Mouse (Mus musculus) liver, postnatal 0 days (tissue): ENCODE measurements around the gene Arpc1a.

Source experiments
- CTCF ChIP-seq: sonication (generic); IDR thresholded peaks from 2 replicates; pipeline ENCODE4 v1.5.1; 2016; ENCODE audit warnings: antibody characterized with exemption, low read depth
- EP300 ChIP-seq: IDR thresholded peaks from 2 replicates; pipeline ENCODE4 v1.6.1; 2016; ENCODE audit warnings: antibody characterized with exemption, low read depth, mild to moderate bottlenecking

GRCm38 (mm10) chr5:145118461-145118860 lies 34.8 kb downstream of the Arpc1a start:
- TF ChIP-seq EP300 (no peak), CTCF (no peak)
